Mouse (Mus musculus): ENCODE data around the gene Anxa11. TPM values are rescaled to one million over a fixed set of nuclear protein-coding genes. Genes with fewer than 3 reads are reported as not detected.
A peak's percentile ranks its signal among the peaks of the same experiment; 100 is the strongest.
"Not testable (repeated sequence)": the region's sequence is repeated elsewhere in the genome, so short reads cannot be mapped to it uniquely, and the experiment has no call there.

Gene Anxa11
- polyA plus RNA-seq, 1 experiment from 2014 or later, result 95.3 TPM

DNA sequence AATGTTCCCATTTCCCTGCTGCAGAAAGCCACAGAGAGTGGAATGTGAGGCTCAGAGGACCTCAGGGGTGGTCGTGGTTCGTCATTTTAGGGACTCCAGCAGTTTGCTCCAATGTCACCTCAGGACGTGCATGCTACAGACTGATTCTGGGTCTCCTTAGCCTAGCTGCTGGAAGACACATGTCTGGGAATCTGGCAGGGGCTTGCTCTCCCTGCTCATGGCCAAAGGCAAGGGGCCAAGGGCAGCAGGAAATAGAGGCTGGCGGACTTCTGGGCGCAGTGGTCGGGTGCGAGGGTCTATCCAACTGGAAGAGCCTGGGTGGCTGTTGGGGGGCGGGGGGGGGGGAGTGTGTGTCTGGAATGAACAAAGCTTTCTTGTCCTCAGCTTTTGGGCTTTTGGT is 67.0 kb downstream of the Anxa11 start:
- not testable (repeated sequence) for ATAC-seq; H3K27ac ChIP-seq (ENCODE audit: low read length)
- WGBS, result no CpG with 5 or more reads among the region's 8 CpGs

DNA sequence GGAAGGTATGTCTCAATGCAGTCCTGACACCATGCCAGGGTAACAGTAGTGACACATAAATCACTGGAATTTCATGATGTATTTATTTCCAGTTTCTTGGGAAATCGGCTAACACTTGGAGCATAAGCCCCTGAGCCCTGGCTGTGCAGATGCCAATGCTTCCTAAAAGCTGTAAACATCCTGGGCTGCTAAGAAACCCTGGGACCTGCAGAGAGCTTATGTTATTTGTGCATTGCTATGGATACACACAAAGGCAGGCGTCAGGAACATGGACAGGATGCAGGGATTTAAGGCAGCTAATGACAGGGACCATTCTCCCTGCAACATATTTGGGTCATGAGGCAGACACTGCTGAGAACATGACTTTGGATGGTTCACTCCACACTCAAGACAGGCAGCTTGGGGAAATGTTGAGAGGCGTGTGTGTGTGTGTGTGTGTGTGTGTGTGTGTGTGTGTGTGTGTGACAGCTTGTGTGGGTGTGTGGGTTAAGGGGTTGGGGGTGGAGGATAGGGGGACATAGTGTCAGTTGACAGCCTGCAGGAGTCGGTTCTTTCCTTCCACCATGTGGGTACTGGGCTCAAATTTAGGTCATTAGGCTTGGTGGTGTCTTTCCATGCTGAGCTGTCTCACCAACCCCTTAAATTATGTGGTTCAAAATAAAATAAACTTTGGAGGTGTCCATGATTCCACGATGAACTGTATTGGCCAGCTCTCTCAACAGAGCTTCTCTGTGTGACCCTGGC is 76.6 kb downstream of the Anxa11 start:
- ATAC-seq; H3K36me3 ChIP-seq (ENCODE audit: control insufficient read depth, insufficient read depth, low read length); H3K27me3 ChIP-seq (replicated peaks; ENCODE audit: control insufficient read depth, insufficient read depth, low read length); H3K4me1 ChIP-seq (ENCODE audit: control insufficient read depth, insufficient read depth, low read length); H3K9me3 ChIP-seq (ENCODE audit: control insufficient read depth, low read length); H3K9ac ChIP-seq (ENCODE audit: low read depth, low read length); H3K4me3 ChIP-seq (ENCODE audit: low read length); H3K27ac ChIP-seq (ENCODE audit: low read length); H3K4me2 ChIP-seq (ENCODE audit: low read depth, low read length): not testable (repeated sequence)
- no CpG with 5 or more reads among the region's 5 CpGs for WGBS

More for the DNA sequence above, 67.0 kb downstream of the Anxa11 start:
- not testable (repeated sequence) for H3K4me1 ChIP-seq (ENCODE audit: control insufficient read depth, insufficient read depth, low read length); H3K27me3 ChIP-seq (replicated peaks; ENCODE audit: control insufficient read depth, insufficient read depth, low read length); H3K36me3 ChIP-seq (ENCODE audit: control insufficient read depth, insufficient read depth, low read length); H3K4me3 ChIP-seq (ENCODE audit: low read length); H3K9ac ChIP-seq (ENCODE audit: low read depth, low read length); H3K9me3 ChIP-seq (ENCODE audit: control insufficient read depth, low read length); H3K4me2 ChIP-seq (ENCODE audit: low read depth, low read length)

DNA sequence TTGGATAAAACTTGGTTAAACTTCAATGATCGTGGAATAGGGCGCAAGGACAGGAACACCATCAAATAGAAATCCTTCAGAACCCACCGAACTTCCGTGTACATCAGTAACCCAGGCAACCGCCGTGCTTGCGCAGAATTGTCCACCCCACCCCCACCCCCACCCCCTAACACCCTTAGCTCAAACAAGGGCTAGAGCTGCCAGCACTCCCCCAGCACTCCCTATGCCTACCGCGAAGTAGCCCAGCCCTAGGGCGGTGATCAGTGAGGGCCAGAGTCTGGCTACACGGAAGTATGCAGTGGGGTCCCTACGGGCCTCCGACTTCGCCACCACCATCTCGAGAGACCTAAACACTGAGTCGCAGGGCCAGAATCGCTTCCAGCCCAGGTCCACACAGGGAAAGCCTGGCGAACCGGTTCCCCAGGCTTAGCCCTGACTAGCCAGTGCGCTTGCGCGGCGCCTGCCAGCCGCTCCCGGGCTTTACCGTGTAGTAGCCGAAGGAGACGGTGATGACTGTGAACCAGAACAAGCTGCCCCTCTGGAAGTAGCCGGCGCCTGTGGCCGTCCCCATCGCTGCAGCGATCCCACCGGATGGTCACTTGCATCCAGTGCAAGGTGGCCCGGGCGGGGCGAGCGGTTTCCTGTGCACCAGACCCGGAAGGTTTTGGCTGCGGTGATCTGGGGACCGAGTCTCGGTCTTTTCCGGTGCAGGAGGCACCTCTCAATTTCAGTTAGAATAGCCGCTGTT is 85.0 kb downstream of the Anxa11 start:
- H3K9me3 ChIP-seq (ENCODE audit: control insufficient read depth, low read length); H3K4me1 ChIP-seq (ENCODE audit: control insufficient read depth, insufficient read depth, low read length); H3K4me2 ChIP-seq (ENCODE audit: low read depth, low read length); H3K4me3 ChIP-seq (ENCODE audit: low read length); H3K36me3 ChIP-seq (ENCODE audit: control insufficient read depth, insufficient read depth, low read length); H3K9ac ChIP-seq (ENCODE audit: low read depth, low read length); H3K27me3 ChIP-seq (replicated peaks; ENCODE audit: control insufficient read depth, insufficient read depth, low read length); H3K27ac ChIP-seq (ENCODE audit: low read length): not testable (repeated sequence)
- no CpG with 5 or more reads among the region's 44 CpGs for WGBS
- peak; percentile 97 for ATAC-seq

DNA sequence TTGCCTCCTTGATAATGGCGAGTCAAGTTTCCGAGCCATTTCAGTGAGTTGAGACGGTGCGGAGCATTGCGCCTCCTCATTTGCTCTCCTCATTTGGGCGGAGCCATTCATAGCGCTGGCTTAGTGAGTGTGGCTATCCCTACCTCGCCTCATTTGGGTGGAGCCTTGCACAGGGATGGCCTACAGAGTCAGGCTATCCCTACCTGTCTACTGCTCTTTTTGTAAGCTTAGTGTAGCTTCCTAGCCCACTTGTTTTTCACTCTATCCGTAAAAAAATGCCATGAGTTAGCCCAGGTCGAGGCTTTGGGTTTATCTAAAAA is 85.6 kb downstream of the Anxa11 start, which contains the start of gene Tmem254a:
TSS of gene Tmem254a (minus strand) at position 111 of the 320 bp plus-strand sequence.
- H3K27ac ChIP-seq (ENCODE audit: low read length); H3K9ac ChIP-seq (ENCODE audit: low read depth, low read length); H3K4me2 ChIP-seq (ENCODE audit: low read depth, low read length); H3K36me3 ChIP-seq (ENCODE audit: control insufficient read depth, insufficient read depth, low read length); H3K9me3 ChIP-seq (ENCODE audit: control insufficient read depth, low read length); H3K27me3 ChIP-seq (replicated peaks; ENCODE audit: control insufficient read depth, insufficient read depth, low read length); H3K4me3 ChIP-seq (ENCODE audit: low read length); H3K4me1 ChIP-seq (ENCODE audit: control insufficient read depth, insufficient read depth, low read length): not testable (repeated sequence)
- no CpG with 5 or more reads among the region's 10 CpGs for WGBS
- ATAC-seq, result peak; percentile 92

Small RNA genes lying within 50 kb of the gene (microRNA-seq; reads per million reads assigned to microRNA genes)
- not detected for gene Gm23701

Other genes with a start within 250 kb of the Anxa11 start
- gene Ppif, start 148.0 kb upstream of the Anxa11 start, polyA plus RNA-seq (2015; fragmentation: Nextera tagmentation; extraction: Ambion mirVana), result 125 and 134 TPM in 2 replicates
- 9.1 and 10.0 TPM in 2 replicates for gene Zcchc24, start 73.1 kb upstream of the Anxa11 start, polyA plus RNA-seq (2015; fragmentation: Nextera tagmentation; extraction: Ambion mirVana)
- gene Plac9a, start 60.9 kb downstream of the Anxa11 start, polyA plus RNA-seq (2015; fragmentation: Nextera tagmentation; extraction: Ambion mirVana), result 0.86 and 1.9 TPM in 2 replicates
- 5.2 and 5.9 TPM in 2 replicates for gene Tmem254a, start 85.5 kb downstream of the Anxa11 start, polyA plus RNA-seq (2015; fragmentation: Nextera tagmentation; extraction: Ambion mirVana)
- gene Cphx1, start 96.1 kb downstream of the Anxa11 start, polyA plus RNA-seq (2015; fragmentation: Nextera tagmentation; extraction: Ambion mirVana), result 0.33 TPM in 1 of 2 replicates, not detected in the other
- gene Duxbl1, start 136.4 kb downstream of the Anxa11 start, polyA plus RNA-seq (2015; fragmentation: Nextera tagmentation; extraction: Ambion mirVana), result 0.40 and 0.71 TPM in 2 replicates
- 21.4 and 24.3 TPM in 2 replicates for gene Gm9780, start 200.6 kb downstream of the Anxa11 start, polyA plus RNA-seq (2015; fragmentation: Nextera tagmentation; extraction: Ambion mirVana)
- 56.1 and 61.1 TPM in 2 replicates for gene Tmem254c, start 225.2 kb downstream of the Anxa11 start, polyA plus RNA-seq (2015; fragmentation: Nextera tagmentation; extraction: Ambion mirVana)
- not detected in 2 replicates for gene Cphx2, start 239.4 kb downstream of the Anxa11 start, polyA plus RNA-seq (2015; fragmentation: Nextera tagmentation; extraction: Ambion mirVana)
- gene Cphx3, start 240.1 kb downstream of the Anxa11 start, polyA plus RNA-seq (2015; fragmentation: Nextera tagmentation; extraction: Ambion mirVana), result 0.21 TPM in 1 of 2 replicates, not detected in the other

All from intestine, embryonic 16.5 days (tissue).